10 mouse cellular contexts compared by ENCODE assay signal in the genomic region with DNA sequence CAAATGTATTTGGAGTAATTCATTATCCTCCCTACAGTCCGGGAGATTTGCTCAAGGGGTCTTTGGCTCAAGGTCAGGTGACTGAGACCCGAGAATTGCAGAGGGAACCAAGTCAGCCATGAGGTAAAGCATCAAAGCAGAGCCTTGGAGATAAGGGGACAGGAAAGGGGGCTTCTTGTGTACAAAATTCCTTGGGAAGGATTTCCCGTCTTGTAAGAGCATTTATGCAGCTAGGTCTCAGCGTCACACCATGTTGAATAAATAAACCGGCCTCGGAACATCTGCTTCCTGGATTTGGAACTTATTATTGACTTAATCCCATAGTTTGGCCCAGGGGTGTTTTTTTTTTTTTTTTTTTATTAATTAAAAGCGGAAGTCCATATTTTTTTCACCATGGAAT.
DNase-seq lines count a peak whose midpoint lies in the region; ATAC-seq and TF ChIP-seq lines count a peak whose summit lies in the region.
"Had no signal": no experiment of that assay in that cellular context is flagged by ENCODE, and none has a peak within 500 bp of the region (broad histone marks: within the 10 kb centered on the region; RNA-seq: fewer than 3 reads in every experiment).

No protein-coding gene starts in this region.

- H3K36me3 ChIP-seq in midbrain, embryonic 10.5 days, result no peaks in the 10 kb centered on the region
- H3K36me3 ChIP-seq in midbrain, embryonic 15.5 days (replicated peaks), result no peaks in the 10 kb centered on the region
- no peaks in the 10 kb centered on the region for H3K36me3 ChIP-seq in lung, postnatal 0 days (ENCODE audit: insufficient read depth, low read length)

- TF ChIP-seq EP300 in lung, postnatal 0 days (IDR thresholded peaks at IDR 0.05), result 0 out of 2 replicates have a peak, but pooled peaks have one; percentile 50

- no peak for TF ChIP-seq CTCF in lung, postnatal 0 days (IDR thresholded peaks at IDR 0.05)

- 47% methylated on average over 7 of the region's 7 CpGs for WGBS in midbrain, embryonic 10.5 days
- WGBS in midbrain, embryonic 15.5 days, result 40% methylated on average over 7 of the region's 7 CpGs
- WGBS in lung, postnatal 0 days, result 5% methylated on average over 7 of the region's 7 CpGs

- no peak overlapping the region for H3K9ac ChIP-seq in midbrain, embryonic 15.5 days
- H3K9ac ChIP-seq in lung, postnatal 0 days (replicated peaks; ENCODE audit: low read depth), result no peak overlapping the region

- peak overlapping the region; percentile 3; the same call in 1 of the 2 replicates for H3K27ac ChIP-seq in midbrain, embryonic 10.5 days (replicated peaks)
- H3K27ac ChIP-seq in midbrain, embryonic 15.5 days, result no peak overlapping the region
- H3K27ac ChIP-seq in lung, postnatal 0 days (ENCODE audit: low read length), result peak overlapping the region; percentile 29

- H3K4me2 ChIP-seq in midbrain, embryonic 15.5 days, result no peak overlapping the region
- no peak overlapping the region for H3K4me2 ChIP-seq in lung, postnatal 0 days (replicated peaks; ENCODE audit: low read depth, low read length)

- peak; percentile 32 to 49 for DNase-seq in heart, adult 18-20 months
- no peak for DNase-seq in heart, postnatal 4 days
- no peak for DNase-seq in midbrain, embryonic 10.5 days (ENCODE audit: low spot score)
- DNase-seq in heart, adult 8-10 months (ENCODE audit: low spot score), result peak; percentile 48
- DNase-seq in lung, postnatal 0 days (ENCODE audit: low spot score), result peak; percentile 76
- DNase-seq in thymus, postnatal 25 days, result no peak
- DNase-seq: thymus, postnatal 4 days had no signal

- no peaks in the 10 kb centered on the region for H3K9me3 ChIP-seq in midbrain, embryonic 10.5 days (replicated peaks)
- no peaks in the 10 kb centered on the region for H3K9me3 ChIP-seq in midbrain, embryonic 15.5 days
- H3K9me3 ChIP-seq in lung, postnatal 0 days (ENCODE audit: low read length), result no peaks in the 10 kb centered on the region

- no peak for ATAC-seq in midbrain, embryonic 15.5 days (replicated peaks)
- ATAC-seq in lung, postnatal 0 days, result peak; percentile 42
- ATAC-seq in activated CD4-positive, CD25-positive, alpha-beta regulatory T cell, adult 4 months, result no peak
- ATAC-seq: CD4-positive, CD25-positive, alpha-beta regulatory T cell, adult 4 months had no signal

- no peaks in the 10 kb centered on the region for H3K27me3 ChIP-seq in midbrain, embryonic 10.5 days (ENCODE audit: low read depth, poor library complexity, severe bottlenecking)
- no peaks in the 10 kb centered on the region for H3K27me3 ChIP-seq in midbrain, embryonic 15.5 days (replicated peaks)
- no peaks in the 10 kb centered on the region for H3K27me3 ChIP-seq in lung, postnatal 0 days (replicated peaks; ENCODE audit: insufficient read depth, low read length)

- H3K4me3 ChIP-seq in midbrain, embryonic 10.5 days, result no peak overlapping the region
- no peak overlapping the region for H3K4me3 ChIP-seq in midbrain, embryonic 15.5 days
- no peak overlapping the region for H3K4me3 ChIP-seq in lung, postnatal 0 days (ENCODE audit: low read depth, low read length)

- H3K4me1 ChIP-seq in midbrain, embryonic 10.5 days, result peaks cover 46% of the 10 kb centered on the region
- H3K4me1 ChIP-seq in midbrain, embryonic 15.5 days, result peaks cover 5% of the 10 kb centered on the region; the same call in 1 of the 2 replicates
- H3K4me1 ChIP-seq in lung, postnatal 0 days (ENCODE audit: insufficient read depth, low read depth, low read length), result no peaks in the 10 kb centered on the region

Comparison
In these comparisons a context has a peak if more than half of its experiments do, and no peak if none do; other contexts are left out.
1. DNase-seq: peak in heart, adult 18-20 months (2 of 2), heart, adult 8-10 months (single experiment) and lung, postnatal 0 days (single experiment); none in heart, postnatal 4 days (single experiment), midbrain, embryonic 10.5 days (single experiment) and thymus, postnatal 25 days (single experiment).